Mouse (Mus musculus): ENCODE measurements around the gene Umps. TPM values are rescaled to one million over a fixed set of nuclear protein-coding genes. Genes with fewer than 3 reads are reported as not detected.
A peak's percentile ranks its signal among the peaks of the same experiment; 100 is the strongest.

Umps gene
- polyA plus RNA-seq, 1 experiment from 2014 or later, result 66.3 TPM

DNA sequence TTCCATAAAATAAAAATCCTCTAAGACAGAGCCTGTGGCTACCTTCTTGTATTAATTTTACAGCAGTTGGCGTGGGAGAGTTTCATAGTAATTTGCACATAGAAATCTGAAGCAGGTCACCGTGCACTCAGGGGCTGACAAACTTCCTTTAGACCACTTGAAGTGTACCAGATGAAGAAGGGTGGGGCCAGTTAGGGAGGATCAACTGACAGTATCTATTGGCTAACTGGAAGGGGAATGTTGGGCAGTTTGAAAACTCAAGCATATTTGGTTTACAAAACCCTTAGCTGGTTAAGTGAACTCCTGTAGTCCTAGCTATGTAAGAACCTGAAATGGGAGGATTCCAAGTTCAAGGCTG lies 424 bp upstream of the Umps start:
- H3K4me1 ChIP-seq (ENCODE audit: insufficient read depth, low read length), result peaks cover 7% of the 10 kb centered on the region
- H3K27me3 ChIP-seq (ENCODE audit: insufficient read depth, low read length), result no peaks in the 10 kb centered on the region
- no peaks in the 10 kb centered on the region for H3K9me3 ChIP-seq (ENCODE audit: low read length)
- H3K36me3 ChIP-seq (ENCODE audit: insufficient read depth, low read length), result peaks cover 4% of the 10 kb centered on the region; the same call in 1 of the 2 replicates
- H3K27ac ChIP-seq (ENCODE audit: low read length), result peak overlapping the region; percentile 59; the same call in 1 of the 2 replicates
- peak overlapping the region; percentile 90 for H3K4me3 ChIP-seq (ENCODE audit: low read length)
- H3K9ac ChIP-seq (replicated peaks; ENCODE audit: low read length), result peak overlapping the region; percentile 91
- peak overlapping the region; percentile 71 for H3K4me2 ChIP-seq (replicated peaks; ENCODE audit: low read depth, low read length)
- no peak for ATAC-seq (ENCODE audit: low FRiP score, low TSS enrichment)
- 46% methylated on average over 2 of the region's 2 CpGs for WGBS

- H3K27ac ChIP-seq (ENCODE audit: low read length), result peak overlapping the region; percentile 59
- H3K4me2 ChIP-seq (replicated peaks; ENCODE audit: low read depth, low read length), result peak overlapping the region; percentile 71
- H3K9ac ChIP-seq (replicated peaks; ENCODE audit: low read length), result peak overlapping the region; percentile 91
- peak overlapping the region; percentile 90 for H3K4me3 ChIP-seq (ENCODE audit: low read length)
- 4% methylated on average over 15 of the region's 15 CpGs for WGBS
- H3K9me3 ChIP-seq (ENCODE audit: low read length), result no peaks in the 10 kb centered on the region
- no peaks in the 10 kb centered on the region for H3K27me3 ChIP-seq (ENCODE audit: insufficient read depth, low read length)
- peaks cover 16% of the 10 kb centered on the region for H3K36me3 ChIP-seq (ENCODE audit: insufficient read depth, low read length)
- ATAC-seq (ENCODE audit: low FRiP score, low TSS enrichment), result no peak; the same call in 1 of the 2 replicates
- peaks cover 7% of the 10 kb centered on the region for H3K4me1 ChIP-seq (ENCODE audit: insufficient read depth, low read length)
Measured at GRCm38 (mm10) chr16:33965878-33966537, 830 bp downstream of the Umps start.

DNA sequence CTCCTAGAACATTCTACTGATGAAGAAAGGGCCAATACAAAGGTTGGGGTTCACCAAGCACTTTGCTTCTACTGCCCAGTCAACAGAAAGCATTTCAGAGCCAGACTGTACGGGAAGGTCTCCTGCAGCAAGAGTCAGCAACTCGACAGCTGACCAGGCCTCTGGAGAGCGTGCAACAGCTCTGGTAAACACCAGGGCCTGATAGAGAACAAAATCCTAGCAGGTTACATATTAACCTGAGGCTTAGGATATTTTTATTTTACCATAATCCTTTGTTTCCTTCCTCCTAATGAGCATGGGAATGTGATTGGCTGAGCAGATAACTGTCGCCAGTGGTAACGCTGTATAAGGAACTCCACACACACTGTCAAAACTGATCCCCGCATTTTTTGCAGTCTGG lies 3.3 kb downstream of the Umps start:
- Histone ChIP-seq H3K27ac (ENCODE audit: low read length) (no peak overlapping the region), H3K9ac (replicated peaks; ENCODE audit: low read length) (no peak overlapping the region), H3K4me2 (replicated peaks; ENCODE audit: low read depth, low read length) (no peak overlapping the region), H3K9me3 (ENCODE audit: low read length) (no peaks in the 10 kb centered on the region), H3K4me1 (ENCODE audit: insufficient read depth, low read length) (peaks cover 7% of the 10 kb centered on the region), H3K27me3 (ENCODE audit: insufficient read depth, low read length) (no peaks in the 10 kb centered on the region), H3K4me3 (ENCODE audit: low read length) (no peak overlapping the region), H3K36me3 (ENCODE audit: insufficient read depth, low read length) (peaks cover 38% of the 10 kb centered on the region)
- ATAC-seq (ENCODE audit: low FRiP score, low TSS enrichment), result no peak
- WGBS, result 77% methylated on average over 6 of the region's 6 CpGs

- 95% methylated on average over 1 of the region's 1 CpGs for WGBS
- Histone ChIP-seq H3K4me1 (ENCODE audit: insufficient read depth, low read length) (no peaks in the 10 kb centered on the region), H3K4me2 (replicated peaks; ENCODE audit: low read depth, low read length) (no peak overlapping the region), H3K36me3 (ENCODE audit: insufficient read depth, low read length) (peaks cover 64% of the 10 kb centered on the region), H3K9ac (replicated peaks; ENCODE audit: low read length) (no peak overlapping the region), H3K27me3 (ENCODE audit: insufficient read depth, low read length) (no peaks in the 10 kb centered on the region), H3K27ac (ENCODE audit: low read length) (no peak overlapping the region), H3K9me3 (ENCODE audit: low read length) (no peaks in the 10 kb centered on the region), H3K4me3 (ENCODE audit: low read length) (no peak overlapping the region)
- ATAC-seq (ENCODE audit: low FRiP score, low TSS enrichment), result no peak
Measured at GRCm38 (mm10) chr16:33954793-33955192, 12.0 kb downstream of the Umps start.

GRCm38 (mm10) chr16:33953008-33953407 lies 13.8 kb downstream of the Umps start:
- Histone ChIP-seq H3K9ac (replicated peaks; ENCODE audit: low read length) (no peak overlapping the region), H3K4me3 (ENCODE audit: low read length) (no peak overlapping the region), H3K27me3 (ENCODE audit: insufficient read depth, low read length) (no peaks in the 10 kb centered on the region), H3K36me3 (ENCODE audit: insufficient read depth, low read length) (peaks cover 52% of the 10 kb centered on the region), H3K27ac (ENCODE audit: low read length) (no peak overlapping the region), H3K4me2 (replicated peaks; ENCODE audit: low read depth, low read length) (no peak overlapping the region), H3K9me3 (ENCODE audit: low read length) (no peaks in the 10 kb centered on the region), H3K4me1 (ENCODE audit: insufficient read depth, low read length) (no peaks in the 10 kb centered on the region)
- 81% methylated on average over 4 of the region's 4 CpGs for WGBS
- ATAC-seq (ENCODE audit: low FRiP score, low TSS enrichment), result no peak

GRCm38 (mm10) chr16:33950830-33951229 lies 16.0 kb downstream of the Umps start:
- peaks cover 33% of the 10 kb centered on the region for H3K36me3 ChIP-seq (ENCODE audit: insufficient read depth, low read length)
- 18% methylated on average over 4 of the region's 4 CpGs for WGBS
- ATAC-seq (ENCODE audit: low FRiP score, low TSS enrichment), result peak; percentile 80

GRCm38 (mm10) chr16:33950386-33950785 lies 16.5 kb downstream of the Umps start:
- Histone ChIP-seq H3K4me3 (ENCODE audit: low read length) (no peak overlapping the region), H3K4me2 (replicated peaks; ENCODE audit: low read depth, low read length) (no peak overlapping the region), H3K9ac (replicated peaks; ENCODE audit: low read length) (no peak overlapping the region), H3K36me3 (ENCODE audit: insufficient read depth, low read length) (peaks cover 28% of the 10 kb centered on the region), H3K27me3 (ENCODE audit: insufficient read depth, low read length) (no peaks in the 10 kb centered on the region), H3K9me3 (ENCODE audit: low read length) (no peaks in the 10 kb centered on the region), H3K4me1 (ENCODE audit: insufficient read depth, low read length) (peaks cover 8% of the 10 kb centered on the region), H3K27ac (ENCODE audit: low read length) (no peak overlapping the region)
- no peak for ATAC-seq (ENCODE audit: low FRiP score, low TSS enrichment)
- 87% methylated on average over 6 of the region's 6 CpGs for WGBS

More at GRCm38 (mm10) chr16:33950830-33951229, 16.0 kb downstream of the Umps start:
- no peaks in the 10 kb centered on the region for H3K27me3 ChIP-seq (ENCODE audit: insufficient read depth, low read length)
- H3K9ac ChIP-seq (replicated peaks; ENCODE audit: low read length), result no peak overlapping the region
- H3K4me2 ChIP-seq (replicated peaks; ENCODE audit: low read depth, low read length), result no peak overlapping the region
- H3K27ac ChIP-seq (ENCODE audit: low read length), result no peak overlapping the region
- no peak overlapping the region for H3K4me3 ChIP-seq (ENCODE audit: low read length)
- H3K9me3 ChIP-seq (ENCODE audit: low read length), result no peaks in the 10 kb centered on the region
- H3K4me1 ChIP-seq (ENCODE audit: insufficient read depth, low read length), result peaks cover 4% of the 10 kb centered on the region

DNA sequence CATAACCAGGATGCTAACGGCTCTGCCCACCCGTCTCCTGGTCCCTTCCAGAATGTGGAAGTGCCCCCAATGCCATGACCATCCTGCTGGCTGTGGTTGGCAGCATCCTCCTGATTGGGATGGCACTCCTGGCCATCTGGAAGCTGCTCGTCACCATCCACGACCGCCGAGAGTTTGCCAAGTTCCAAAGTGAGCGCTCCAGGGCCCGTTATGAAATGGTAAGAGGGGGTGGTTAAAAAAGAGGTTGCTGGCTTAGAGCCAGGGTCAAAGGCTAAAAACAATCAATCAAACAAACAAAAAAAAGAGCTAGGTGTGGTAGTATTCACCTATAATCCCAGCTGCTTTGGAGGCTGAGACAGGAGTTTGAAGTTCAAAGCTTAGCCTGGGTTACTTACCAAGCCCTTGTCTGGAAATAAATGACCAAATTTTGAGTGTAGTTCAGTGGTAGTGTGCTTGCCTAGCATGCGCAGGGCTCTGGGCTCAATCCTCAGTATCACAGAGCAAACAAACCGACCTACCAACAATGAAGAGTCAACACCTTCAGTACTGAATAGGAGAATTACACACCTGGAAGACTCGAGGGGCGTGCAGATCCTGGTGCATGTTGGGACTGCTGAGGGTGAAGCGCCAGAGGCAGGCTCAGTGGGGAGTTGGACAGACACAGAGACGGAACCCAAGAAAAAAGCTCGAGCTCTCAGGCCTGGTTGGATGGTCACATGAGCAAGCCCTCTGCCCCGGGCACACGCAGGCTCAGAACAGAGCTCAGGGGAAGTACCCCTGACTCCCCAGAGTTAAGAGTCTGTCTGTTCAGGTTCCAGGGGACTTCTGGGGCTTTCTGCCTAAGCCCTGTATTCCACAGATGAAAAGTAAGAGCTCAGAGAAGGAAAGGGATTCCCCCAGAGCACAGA lies 18.9 kb downstream of the Umps start:
- no peak for ATAC-seq (ENCODE audit: low FRiP score, low TSS enrichment)
- H3K9me3 ChIP-seq (ENCODE audit: low read length), result no peaks in the 10 kb centered on the region
- H3K27me3 ChIP-seq (ENCODE audit: insufficient read depth, low read length), result no peaks in the 10 kb centered on the region
- no peak overlapping the region for H3K4me2 ChIP-seq (replicated peaks; ENCODE audit: low read depth, low read length)
- no peak overlapping the region for H3K27ac ChIP-seq (ENCODE audit: low read length)
- 86% methylated on average over 17 of the region's 17 CpGs for WGBS
- no peak overlapping the region for H3K4me3 ChIP-seq (ENCODE audit: low read length)
- peaks cover 5% of the 10 kb centered on the region for H3K36me3 ChIP-seq (ENCODE audit: insufficient read depth, low read length)
- peaks cover 11% of the 10 kb centered on the region for H3K4me1 ChIP-seq (ENCODE audit: insufficient read depth, low read length)
- no peak overlapping the region for H3K9ac ChIP-seq (replicated peaks; ENCODE audit: low read length)

DNA sequence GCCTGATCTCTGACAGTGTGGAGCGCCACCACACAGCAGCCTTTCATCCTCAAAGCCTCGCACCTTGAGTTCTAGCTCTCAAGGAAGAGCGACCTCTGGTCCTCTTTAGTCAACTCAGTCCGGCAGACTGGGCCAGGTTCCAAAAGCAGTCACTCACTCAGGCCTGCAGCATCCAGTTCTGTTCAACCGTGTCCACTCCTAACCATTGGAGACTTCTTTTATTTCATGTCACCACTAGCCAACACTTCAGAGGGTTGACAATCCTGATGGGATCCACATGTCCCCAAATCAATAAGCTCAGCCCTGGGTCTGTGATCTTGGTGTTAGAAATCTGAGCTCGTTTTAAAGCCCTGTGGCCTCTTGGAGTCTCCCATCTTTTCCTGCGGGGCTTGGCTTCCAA lies 20.8 kb downstream of the Umps start:
- no peaks in the 10 kb centered on the region for H3K9me3 ChIP-seq (ENCODE audit: low read length)
- H3K4me2 ChIP-seq (replicated peaks; ENCODE audit: low read depth, low read length), result no peak overlapping the region
- no peak for ATAC-seq (ENCODE audit: low FRiP score, low TSS enrichment)
- H3K4me1 ChIP-seq (ENCODE audit: insufficient read depth, low read length), result peaks cover 30% of the 10 kb centered on the region
- H3K9ac ChIP-seq (replicated peaks; ENCODE audit: low read length), result no peak overlapping the region
- no peaks in the 10 kb centered on the region for H3K27me3 ChIP-seq (ENCODE audit: insufficient read depth, low read length)
- WGBS, result 34% methylated on average over 7 of the region's 7 CpGs
- H3K27ac ChIP-seq (ENCODE audit: low read length), result no peak overlapping the region
- no peak overlapping the region for H3K4me3 ChIP-seq (ENCODE audit: low read length)
- H3K36me3 ChIP-seq (ENCODE audit: insufficient read depth, low read length), result peaks cover 5% of the 10 kb centered on the region; the same call in 1 of the 2 replicates

DNA sequence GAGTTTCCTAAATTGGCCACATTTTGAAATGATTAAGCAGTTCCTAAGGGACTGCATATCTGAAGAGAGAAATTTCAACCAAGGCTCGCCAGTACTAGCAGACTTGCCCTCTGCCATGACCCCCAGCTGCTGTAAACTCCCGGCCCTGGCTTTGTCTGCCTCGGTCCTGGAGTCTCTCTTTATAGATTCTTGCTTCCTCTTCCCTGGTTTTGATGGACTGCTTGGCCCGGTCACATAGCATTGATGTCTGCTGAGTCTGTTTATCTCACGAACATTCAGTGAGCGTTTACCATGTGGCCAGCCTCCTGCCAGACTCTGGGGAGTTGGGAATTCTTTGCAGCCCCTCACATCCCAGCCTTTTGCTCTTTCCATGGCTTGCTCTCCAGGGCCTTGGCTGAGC lies 22.1 kb downstream of the Umps start:
- ATAC-seq (ENCODE audit: low FRiP score, low TSS enrichment), result 0 out of 2 replicates have a peak, but pooled peaks have one; percentile 12
- Histone ChIP-seq H3K4me2 (replicated peaks; ENCODE audit: low read depth, low read length) (no peak overlapping the region), H3K27ac (ENCODE audit: low read length) (no peak overlapping the region), H3K36me3 (ENCODE audit: insufficient read depth, low read length) (peaks cover 5% of the 10 kb centered on the region; the same call in 1 of the 2 replicates), H3K9ac (replicated peaks; ENCODE audit: low read length) (no peak overlapping the region), H3K27me3 (ENCODE audit: insufficient read depth, low read length) (no peaks in the 10 kb centered on the region), H3K4me3 (ENCODE audit: low read length) (no peak overlapping the region), H3K4me1 (ENCODE audit: insufficient read depth, low read length) (peaks cover 42% of the 10 kb centered on the region), H3K9me3 (ENCODE audit: low read length) (no peaks in the 10 kb centered on the region)
- WGBS, result 37% methylated on average over 6 of the region's 6 CpGs

Data from kidney, embryonic 16.5 days (tissue).